Mouse (Mus musculus) midbrain, embryonic 10.5 days (tissue): ENCODE measurements around the gene Methig1. TPM values are rescaled to one million over a fixed set of nuclear protein-coding genes. Genes with fewer than 3 reads are reported as not detected.
"Not testable (repeated sequence)": the region's sequence is repeated elsewhere in the genome, so short reads cannot be mapped to it uniquely, and the experiment has no call there.

Source experiments
- DNase-seq: peaks from one replicate; pipeline ENCODE4 v3.0.0-alpha.2; 2017; ENCODE audit warnings: low spot score
- H3K27ac ChIP-seq: fragments of 300-500 bp; sonication (generic); replicated peaks from 2 replicates; pipeline ENCODE4 v1.5.1; 2016; ENCODE audit warnings: mild to moderate bottlenecking
- H3K27me3 ChIP-seq: fragments of 300-500 bp; sonication (generic); 2 replicates; pipeline ENCODE4 v1.6.1; 2016; ENCODE audit warnings: low read depth, mild to moderate bottlenecking; ENCODE audit not compliant: poor library complexity, severe bottlenecking
- H3K36me3 ChIP-seq: fragments of 300-500 bp; sonication (generic); 2 replicates; pipeline ENCODE4 v1.6.1; 2016; ENCODE audit warnings: mild to moderate bottlenecking, moderate library complexity
- H3K4me1 ChIP-seq: fragments of 300-500 bp; sonication (generic); 2 replicates; pipeline ENCODE4 v1.6.1; 2016
- H3K4me3 ChIP-seq: fragments of 300-500 bp; sonication (generic); 2 replicates; pipeline ENCODE4 v1.5.1; 2016; ENCODE audit warnings: mild to moderate bottlenecking, moderate library complexity
- H3K9me3 ChIP-seq: fragments of 300-500 bp; sonication (generic); replicated peaks from 2 replicates; pipeline ENCODE4 v1.6.1; 2016; ENCODE audit warnings: mild to moderate bottlenecking
- WGBS: fragments of 180-500 bp; shearing (Covaris S2); methylation state at CpG from one replicate; pipeline ENCODE4 v1.1.7; 2016; 5-methylcytosine and 5-hydroxymethylcytosine counted together
- polyA plus RNA-seq: library from polyadenylated mRNA; unstranded; fragments of >200 nt; fragmentation: Nextera tagmentation; extraction: Ambion mirVana; gene quantifications from 2 replicates; pipeline ENCODE4 v1.2.1, GENCODE M21; 2016

Methig1 gene
- polyA plus RNA-seq, 1 experiment from 2014 or later = not detected

GRCm38 (mm10) chr15:100351501-100352060, 1.4 kb upstream of the Methig1 start:
- no peak for DNase-seq
- Histone ChIP-seq H3K4me3 (no peak overlapping the region), H3K27ac (no peak overlapping the region), H3K9me3 (0 out of 2 replicates have a peak, but pooled peaks cover under 1% of the 10 kb centered on the region), H3K36me3 (no peaks in the 10 kb centered on the region), H3K27me3 (no peaks in the 10 kb centered on the region), H3K4me1 (peaks cover 15% of the 10 kb centered on the region)
- 81% methylated on average over 6 of the region's 6 CpGs for WGBS

DNA sequence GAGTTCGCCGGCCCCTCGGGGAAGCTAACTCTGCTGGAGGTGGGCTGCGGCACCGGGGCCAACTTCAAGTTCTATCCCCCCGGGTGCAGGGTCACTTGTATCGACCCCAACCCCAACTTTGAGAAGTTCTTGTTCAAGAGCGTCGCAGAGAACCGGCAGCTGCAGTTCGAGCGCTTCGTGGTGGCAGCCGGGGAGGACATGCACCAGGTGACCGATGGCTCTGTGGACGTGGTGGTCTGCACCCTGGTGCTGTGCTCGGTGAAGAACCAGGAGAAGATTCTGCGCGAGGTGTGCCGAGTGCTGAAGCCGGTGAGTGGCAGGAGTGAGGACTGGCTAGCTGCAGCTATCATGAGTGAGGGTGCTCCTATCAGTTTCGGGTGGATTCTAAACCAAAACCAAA, 450 bp downstream of the Methig1 start:
- H3K4me3 ChIP-seq, H3K36me3 ChIP-seq, H3K27me3 ChIP-seq, H3K27ac ChIP-seq, H3K9me3 ChIP-seq, DNase-seq, H3K4me1 ChIP-seq: not testable (repeated sequence)
- 93% methylated on average over 22 of the region's 22 CpGs for WGBS

DNA sequence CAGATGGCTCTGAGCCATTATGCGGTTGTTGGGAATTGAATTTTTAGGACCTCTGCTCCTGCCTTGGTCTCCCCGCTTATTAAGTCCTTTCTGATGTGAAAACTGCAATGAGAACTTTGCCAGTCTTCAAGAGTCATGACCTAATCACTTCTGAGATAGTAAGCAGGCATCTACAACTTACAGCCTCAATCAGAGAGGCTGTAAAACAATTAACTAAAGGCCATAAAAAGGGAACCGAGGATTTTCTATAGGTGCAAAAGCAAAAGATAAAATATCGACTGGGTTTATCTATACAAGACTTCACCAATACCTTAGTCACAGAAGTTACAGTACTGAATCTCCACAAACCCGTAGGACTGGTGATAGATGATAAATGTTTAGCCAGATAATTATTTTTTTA, 2.9 kb downstream of the Methig1 start:
- H3K27me3 ChIP-seq = no peaks in the 10 kb centered on the region
- H3K9me3 ChIP-seq = no peaks in the 10 kb centered on the region
- H3K27ac ChIP-seq = no peak overlapping the region
- DNase-seq = no peak
- no peaks in the 10 kb centered on the region for H3K36me3 ChIP-seq
- H3K4me1 ChIP-seq = no peaks in the 10 kb centered on the region
- 90% methylated on average over 5 of the region's 5 CpGs for WGBS
- H3K4me3 ChIP-seq = no peak overlapping the region

- no peak within 1 kb of the TSS for H3K27ac ChIP-seq
- 80% methylated on average over 7 of the region's 7 CpGs for WGBS
- H3K27me3 ChIP-seq = no peaks in the 10 kb centered on the region
- H3K9me3 ChIP-seq = 0 out of 2 replicates have a peak, but pooled peaks cover 3% of the 10 kb centered on the region
- H3K4me1 ChIP-seq = no peaks in the 10 kb centered on the region
- DNase-seq = no peak
- no peak within 1 kb of the TSS for H3K4me3 ChIP-seq
- no peaks in the 10 kb centered on the region for H3K36me3 ChIP-seq
Measured at GRCm38 (mm10) chr15:100364242-100364641, 11.3 kb downstream of the Methig1 start, which contains the start of gene Higd1c. Higd1c (plus strand) TSS chr15:100364542.

- WGBS = 78% methylated on average over 9 of the region's 9 CpGs
- H3K4me1 ChIP-seq, H3K36me3 ChIP-seq, H3K27ac ChIP-seq, H3K27me3 ChIP-seq, DNase-seq, H3K4me3 ChIP-seq, H3K9me3 ChIP-seq: not testable (repeated sequence)
Measured at GRCm38 (mm10) chr15:100365967-100366366, 13.0 kb downstream of the Methig1 start.

DNA sequence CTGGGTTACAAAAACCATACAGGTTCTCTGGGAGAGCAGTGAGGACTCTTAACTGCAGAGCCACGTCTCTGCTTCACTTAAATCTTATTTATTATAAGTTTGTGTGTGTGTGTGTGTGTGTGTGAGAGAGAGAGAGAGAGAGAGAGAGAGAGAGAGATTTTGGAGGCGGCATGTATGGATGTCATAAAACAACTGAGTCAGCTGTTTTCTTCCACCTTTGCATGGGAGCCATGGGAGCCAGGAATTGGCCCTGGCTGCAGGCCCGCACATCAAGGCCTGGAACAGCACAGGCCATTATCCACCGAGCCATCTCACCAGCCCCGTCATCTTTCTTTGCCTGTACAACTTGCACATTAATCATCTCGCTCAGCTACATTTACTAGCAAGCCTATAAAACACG, 14.2 kb downstream of the Methig1 start:
- no peak for DNase-seq
- no peaks in the 10 kb centered on the region for H3K4me1 ChIP-seq
- no peak overlapping the region for H3K4me3 ChIP-seq
- H3K36me3 ChIP-seq = no peaks in the 10 kb centered on the region
- no peaks in the 10 kb centered on the region for H3K27me3 ChIP-seq
- 0 out of 2 replicates have a peak, but pooled peaks cover 3% of the 10 kb centered on the region for H3K9me3 ChIP-seq
- H3K27ac ChIP-seq = no peak overlapping the region
- 88% methylated on average over 7 of the region's 7 CpGs for WGBS

GRCm38 (mm10) chr15:100375066-100375465, 22.1 kb downstream of the Methig1 start:
- Histone ChIP-seq H3K27ac (no peak overlapping the region), H3K4me3 (no peak overlapping the region), H3K36me3 (no peaks in the 10 kb centered on the region), H3K9me3 (no peaks in the 10 kb centered on the region), H3K27me3 (no peaks in the 10 kb centered on the region), H3K4me1 (no peaks in the 10 kb centered on the region)
- WGBS = 44% methylated on average over 5 of the region's 5 CpGs
- DNase-seq = peak; percentile 53

DNA sequence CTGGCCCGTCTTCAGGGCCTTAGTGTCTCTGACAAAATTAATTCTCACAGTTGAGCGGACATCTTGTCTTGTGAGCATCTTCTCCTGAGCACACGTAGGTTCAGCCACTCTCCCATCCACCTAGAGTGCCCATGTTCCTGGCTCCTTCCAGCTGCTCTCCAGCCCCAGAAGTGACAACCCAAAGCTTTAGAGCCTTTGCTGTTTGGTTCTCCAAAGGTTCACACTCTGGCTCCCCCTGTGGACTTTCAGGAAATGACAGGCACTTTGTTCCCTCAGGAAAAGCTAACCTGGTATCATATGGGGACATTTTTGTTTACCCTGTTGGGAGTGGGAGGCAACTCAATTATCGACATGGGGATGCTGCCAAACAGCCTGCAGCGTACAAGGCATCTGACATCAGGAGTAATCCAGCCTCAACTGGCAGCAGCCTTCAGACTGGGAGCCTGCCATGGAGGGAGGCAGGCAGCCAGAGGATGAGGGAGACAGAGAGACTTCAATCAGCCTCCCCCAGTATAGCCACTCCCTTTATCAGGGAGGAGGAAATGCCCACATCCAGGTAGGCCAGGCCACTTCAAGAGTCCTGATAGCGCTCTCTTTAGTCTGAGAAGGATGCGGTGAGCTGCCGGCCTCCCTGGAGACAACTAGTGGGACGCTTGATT, 25.0 kb downstream of the Methig1 start:
- 39% methylated on average over 3 of the region's 9 CpGs for WGBS
- H3K27ac ChIP-seq, H3K27me3 ChIP-seq, H3K4me3 ChIP-seq, DNase-seq, H3K36me3 ChIP-seq, H3K4me1 ChIP-seq, H3K9me3 ChIP-seq: not testable (repeated sequence)

DNA sequence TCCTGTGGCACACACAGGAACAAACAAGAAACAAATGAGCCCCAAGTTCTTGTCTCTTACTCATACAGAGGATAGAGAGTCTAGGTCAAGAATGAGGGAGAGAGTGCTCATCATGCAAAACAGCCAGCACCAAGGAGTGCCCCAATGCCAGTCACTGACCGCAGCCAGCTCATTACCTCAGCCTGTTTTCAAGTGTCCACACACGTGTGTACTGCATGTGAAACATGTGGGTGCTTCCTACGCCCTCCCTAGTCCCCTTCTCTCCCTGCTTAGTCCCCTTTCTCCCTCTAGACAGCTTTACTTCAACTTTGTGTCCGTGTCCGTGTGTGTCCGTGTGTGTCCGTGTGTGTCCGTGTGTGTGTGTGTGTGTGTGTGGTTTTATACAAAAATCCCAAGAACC, 26.7 kb downstream of the Methig1 start:
- no peaks in the 10 kb centered on the region for H3K27me3 ChIP-seq
- no peak overlapping the region for H3K27ac ChIP-seq
- DNase-seq = no peak
- H3K4me1 ChIP-seq = 0 out of 2 replicates have a peak, but pooled peaks cover 3% of the 10 kb centered on the region
- no peak overlapping the region for H3K4me3 ChIP-seq
- 89% methylated on average over 8 of the region's 8 CpGs for WGBS
- H3K36me3 ChIP-seq = no peaks in the 10 kb centered on the region
- H3K9me3 ChIP-seq = no peaks in the 10 kb centered on the region

DNA sequence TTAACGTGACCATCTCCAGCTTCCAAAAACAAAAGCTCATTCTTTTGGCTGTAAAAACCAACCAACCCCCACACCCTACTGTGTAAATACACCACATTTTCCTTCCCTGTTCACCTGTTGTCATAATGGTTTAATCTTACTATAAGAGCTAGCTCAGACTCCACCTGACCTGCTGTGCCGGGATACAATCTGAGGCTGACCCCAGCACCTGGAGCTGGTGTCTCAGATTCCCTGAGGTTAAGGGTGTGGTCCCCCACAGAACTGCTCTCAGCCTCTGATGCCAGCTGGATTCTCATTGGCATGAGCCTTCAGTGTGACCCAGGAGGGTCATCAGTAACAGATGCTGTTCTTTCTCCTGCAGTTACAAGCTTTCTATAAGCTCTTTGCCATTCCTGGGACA, 27.2 kb downstream of the Methig1 start:
- 73% methylated on average over 2 of the region's 2 CpGs for WGBS
- H3K4me3 ChIP-seq = no peak overlapping the region
- no peak overlapping the region for H3K27ac ChIP-seq
- 0 out of 2 replicates have a peak, but pooled peaks cover 3% of the 10 kb centered on the region for H3K4me1 ChIP-seq
- no peaks in the 10 kb centered on the region for H3K9me3 ChIP-seq
- H3K27me3 ChIP-seq = no peaks in the 10 kb centered on the region
- no peak for DNase-seq
- no peaks in the 10 kb centered on the region for H3K36me3 ChIP-seq

DNA sequence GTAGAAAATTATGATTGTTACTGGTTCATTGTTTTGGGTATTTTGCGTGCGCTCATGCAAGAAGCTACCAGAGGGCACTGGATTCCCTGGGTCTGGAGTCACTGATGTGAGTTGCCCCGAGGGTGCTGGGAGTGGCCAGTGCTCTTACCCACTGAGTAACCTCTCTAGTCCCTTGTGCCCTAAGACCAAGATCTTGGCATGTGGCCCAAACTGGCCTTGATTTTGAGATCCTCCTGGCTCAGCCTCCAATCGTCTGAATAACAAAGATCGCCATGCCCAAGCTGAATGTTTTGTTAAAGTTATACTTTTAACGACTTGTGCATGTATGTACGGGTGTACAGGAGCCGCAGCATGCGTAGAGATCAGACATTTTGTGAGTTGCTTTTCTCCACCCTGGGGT, 32.8 kb downstream of the Methig1 start:
- no peak for DNase-seq
- H3K27ac ChIP-seq = no peak overlapping the region
- WGBS = 95% methylated on average over 9 of the region's 9 CpGs
- H3K27me3 ChIP-seq = no peaks in the 10 kb centered on the region
- H3K4me1 ChIP-seq = peaks cover 13% of the 10 kb centered on the region
- H3K36me3 ChIP-seq = no peaks in the 10 kb centered on the region
- no peaks in the 10 kb centered on the region for H3K9me3 ChIP-seq
- H3K4me3 ChIP-seq = no peak overlapping the region

GRCm38 (mm10) chr15:100387544-100388223, 34.7 kb downstream of the Methig1 start:
- DNase-seq = no peak
- 95% methylated on average over 17 of the region's 17 CpGs for WGBS
- Histone ChIP-seq H3K36me3 (peaks cover 3% of the 10 kb centered on the region), H3K27me3 (no peaks in the 10 kb centered on the region), H3K4me1 (peaks cover 13% of the 10 kb centered on the region), H3K9me3 (no peaks in the 10 kb centered on the region), H3K4me3 (no peak overlapping the region), H3K27ac (no peak overlapping the region)

GRCm38 (mm10) chr15:100388224-100388835, 35.4 kb downstream of the Methig1 start:
- Histone ChIP-seq H3K9me3 (no peaks in the 10 kb centered on the region), H3K4me3 (no peak overlapping the region), H3K36me3 (peaks cover 8% of the 10 kb centered on the region), H3K27me3 (no peaks in the 10 kb centered on the region), H3K4me1 (peaks cover 13% of the 10 kb centered on the region), H3K27ac (no peak overlapping the region)
- 92% methylated on average over 16 of the region's 16 CpGs for WGBS
- DNase-seq = no peak
